8 mouse cellular contexts compared by ENCODE assay signal in genomic region chr17:22352794-22353193, GRCm38 (mm10). TPM values are rescaled to one million over a fixed set of nuclear protein-coding genes. Genes with fewer than 3 reads are reported as not detected.
DNase-seq lines count a peak whose midpoint lies in the region.

No protein-coding gene starts in this region.

- peak; percentile 56 for DNase-seq in adrenal gland, postnatal 14 days
- DNase-seq in adrenal gland, postnatal 4 days (ENCODE audit: low spot score in 2 of 2), result no peak
- DNase-seq in left cerebral cortex, postnatal 10 days (ENCODE audit: extremely low spot score in 1 of 2, low spot score in 2 of 2), result peak; percentile 22 to 26
- no peak for DNase-seq in left cerebral cortex, adult 8-10 months (ENCODE audit: low spot score in 2 of 2)
- DNase-seq in c-Kit-positive CD71-positive TER-119-positive erythroid progenitor cells, embryonic 14.5 days (ENCODE audit: low spot score), result peak; percentile 31
- DNase-seq in kidney, adult 9 months, result peak; percentile 65
- DNase-seq in lung, postnatal 10 days, result peak; percentile 64
- DNase-seq in thymus, postnatal 14 days, result peak; percentile 48

- intact Hi-C loops in left cerebral cortex, postnatal 10 days (cut with DNase I), result loop anchor here (5.0 kb wide), 1 partner anchor 65 kb away; no protein-coding TSS in a partner anchor

RNA-seq across cellular contexts. Expression of gene Zfp944, which starts 8.4 kb away (rescaled TPM):
- 6.5 and 7.8 TPM in 2 replicates for total RNA-seq in adrenal gland, postnatal 14 days (2021)
- 1 to 10 TPM; 8.2 to 9.9 TPM for total RNA-seq in adrenal gland, postnatal 4 days (2021)
- total RNA-seq in left cerebral cortex, postnatal 10 days (2021), result 1 to 10 TPM; 8.6 to 9.5 TPM
- 10 to 100 TPM in 1 of 4 experiments, 1 to 10 TPM in 3; 8.2 to 10.4 (median 8.9) TPM for total RNA-seq in left cerebral cortex, adult 8-10 months (2022)

RNA-seq across cellular contexts. Expression of gene Zfp758, which starts 8.5 kb away (rescaled TPM):
- total RNA-seq in adrenal gland, postnatal 14 days (2021), result 9.2 and 9.7 TPM in 2 replicates
- total RNA-seq in adrenal gland, postnatal 4 days (2021), result 10 to 100 TPM; 10.9 to 11.1 TPM
- total RNA-seq in left cerebral cortex, postnatal 10 days (2021), result 1 to 10 TPM; 7.3 to 8.9 TPM
- 10 to 100 TPM in 2 of 4 experiments, 1 to 10 TPM in 2; 9.0 to 10.8 (median 10.0) TPM for total RNA-seq in left cerebral cortex, adult 8-10 months (2022)

RNA-seq across cellular contexts. Expression of gene CT030661.1, which starts 38.2 kb away (rescaled TPM):
- total RNA-seq in adrenal gland, postnatal 14 days (2021), result 9.4 and 11.2 TPM in 2 replicates
- 10 to 100 TPM; 16.2 to 17.4 TPM for total RNA-seq in adrenal gland, postnatal 4 days (2021)
- 10 to 100 TPM; 10.7 to 12.3 TPM for total RNA-seq in left cerebral cortex, postnatal 10 days (2021)
- total RNA-seq in left cerebral cortex, adult 8-10 months (2022), result 10 to 100 TPM; 10.1 to 13.4 (median 12.3) TPM

Comparison
In these comparisons a context has a peak if more than half of its experiments do, and no peak if none do; other contexts are left out.
1. DNase-seq: peak in adrenal gland, postnatal 14 days (single experiment), left cerebral cortex, postnatal 10 days (2 of 2), c-Kit-positive CD71-positive TER-119-positive erythroid progenitor cells, embryonic 14.5 days (single experiment), kidney, adult 9 months (single experiment), lung, postnatal 10 days (single experiment) and thymus, postnatal 14 days (single experiment); none in adrenal gland, postnatal 4 days (0 of 2) and left cerebral cortex, adult 8-10 months (0 of 2).